Mouse (Mus musculus) ES-E14 (cell line): ENCODE measurements around the gene Mocs3. TPM values are rescaled to one million over a fixed set of nuclear protein-coding genes. Genes with fewer than 3 reads are reported as not detected.

Experiments used
- DNase-seq: peaks from one replicate; pipeline ENCODE4 v3.0.0-alpha.2; 2013; ENCODE audit warnings: low read depth, low spot score
- H3K27ac ChIP-seq: 2 replicates; pipeline ENCODE4 v1.5.1; 2012; ENCODE audit warnings: low read depth, mild to moderate bottlenecking, low read length, moderate library complexity, mixed read lengths; ENCODE audit not compliant: poor library complexity, insufficient read depth, severe bottlenecking
- H3K36me3 ChIP-seq: 2 replicates; pipeline ENCODE4 v1.6.1; 2012; ENCODE audit warnings: mild to moderate bottlenecking, low read length, moderate library complexity, mixed read lengths; ENCODE audit not compliant: control insufficient read depth, poor library complexity, insufficient read depth, severe bottlenecking
- H3K4me1 ChIP-seq, 2 experiments: fragments of 150-350 bp in 1 of 2; sonication (generic) in 1 of 2; 2 replicates each; pipeline ENCODE4 v1.6.1; 2012; ENCODE audit warnings: low read length in 2 of 2, mild to moderate bottlenecking in 1 of 2, mixed read lengths in 1 of 2; ENCODE audit not compliant: control insufficient read depth in 2 of 2, insufficient read depth in 2 of 2, poor library complexity in 1 of 2
- H3K4me3 ChIP-seq, 2 experiments: fragments of 150-350 bp in 1 of 2; sonication (generic) in 1 of 2; 2 replicates each; pipeline ENCODE4 v1.5.1; 2012; ENCODE audit warnings: low read length in 2 of 2, low read depth in 1 of 2, mild to moderate bottlenecking in 1 of 2, mixed read lengths in 1 of 2; ENCODE audit not compliant: insufficient read depth in 1 of 2, poor library complexity in 1 of 2, severe bottlenecking in 1 of 2
- H3K9ac ChIP-seq: 2 replicates; pipeline ENCODE4 v1.6.1; 2012; ENCODE audit warnings: low read depth, mild to moderate bottlenecking, low read length, mixed read lengths; ENCODE audit not compliant: poor library complexity, insufficient read depth, severe bottlenecking
- H3K9me3 ChIP-seq: fragments of 150-350 bp; sonication (generic); 2 replicates; pipeline ENCODE4 v1.6.1; 2012; ENCODE audit warnings: low read depth, mild to moderate bottlenecking, low read length; ENCODE audit not compliant: control insufficient read depth, insufficient read depth
- CHD2 ChIP-seq: IDR thresholded peaks from 2 replicates; pipeline ENCODE4 v1.6.1; 2014; ENCODE audit warnings: mild to moderate bottlenecking, low read depth, low read length, inconsistent platforms
- HCFC1 ChIP-seq: IDR thresholded peaks from 2 replicates; pipeline ENCODE4 v1.6.1; 2012; ENCODE audit warnings: low read length, inconsistent platforms, borderline replicate concordance; ENCODE audit not compliant: insufficient read depth
- MAFK ChIP-seq: IDR thresholded peaks from 2 replicates; pipeline ENCODE4 v1.6.1; 2014; ENCODE audit warnings: mild to moderate bottlenecking, low read depth, low read length, inconsistent platforms; ENCODE audit not compliant: insufficient read depth
- ZC3H11A ChIP-seq: IDR thresholded peaks from 2 replicates; pipeline ENCODE4 v1.6.1; 2012; ENCODE audit warnings: low read depth, mild to moderate bottlenecking, inconsistent platforms, low read length, borderline replicate concordance
- ZNF384 ChIP-seq: IDR thresholded peaks from 2 replicates; pipeline ENCODE4 v1.6.1; 2012; ENCODE audit warnings: low read depth, low read length, inconsistent platforms
- in situ Hi-C, 2 experiments: fragments of 600-800 bp; cut with MboI; formaldehyde crosslinking; loops; one replicate each; pipeline ENCODE4 v1.15.1; 2025; ENCODE audit warnings: low sequenced_read_pairs in 2 of 2, inconsistent platforms in 1 of 2; ENCODE audit not compliant: unreplicated experiment in 2 of 2
- total RNA-seq: library from RNA; depleted of rRNA; stranded (reverse); fragments of 300-350 nt; gene quantifications from 2 replicates; pipeline ENCODE4 v1.2.3, GENCODE M21; 2012

The Mocs3 gene
- total RNA-seq, 1 experiment, result 10.7 TPM

DNA sequence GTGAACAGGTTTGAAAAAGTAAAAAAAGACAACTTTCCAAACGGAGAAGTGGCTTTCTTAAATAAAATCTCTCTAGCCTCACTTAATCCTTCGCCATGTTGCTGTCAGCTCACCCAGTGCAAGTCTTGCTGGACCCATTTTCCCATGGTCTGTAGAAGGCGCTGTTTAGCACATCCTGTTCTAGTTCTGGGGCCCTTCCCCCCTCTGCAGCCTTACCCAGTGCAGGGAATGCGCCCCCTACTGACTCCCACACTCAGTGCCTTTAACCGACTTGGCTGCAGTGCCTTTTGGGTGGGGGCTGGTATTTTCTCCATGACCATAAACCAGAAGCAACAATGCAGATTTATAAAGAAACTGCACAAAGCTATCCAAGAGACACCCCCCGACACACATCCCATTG lies 25.2 kb upstream of the Mocs3 start:
- peak; percentile 96 for DNase-seq
- Histone ChIP-seq H3K4me1 (peaks cover 2 to 8% of the 10 kb centered on the region in 2 experiments; a peak in 3 of 4 replicates), H3K27ac (no peak overlapping the region; the same call in 1 of the 2 replicates), H3K4me3 (peak overlapping the region; percentile 89 to 100), H3K9me3 (no peaks in the 10 kb centered on the region), H3K36me3 (peaks cover 10% of the 10 kb centered on the region), H3K9ac (peak overlapping the region; percentile 99; the same call in 1 of the 2 replicates)
- TF ChIP-seq CHD2, result peak; percentile 79
- TF ChIP-seq HCFC1, result 0 out of 2 replicates have a peak, but pooled peaks have one; percentile 33
- TF ChIP-seq ZC3H11A, result 0 out of 2 replicates have a peak, but pooled peaks have one; percentile 12
- TF ChIP-seq ZNF384, result no peak
- no peak for TF ChIP-seq MAFK
- in situ Hi-C loops, result loop anchor here in 1 of 2 experiments (10.0 kb wide), 1 partner anchor 80 kb away; no protein-coding TSS in a partner anchor

DNA sequence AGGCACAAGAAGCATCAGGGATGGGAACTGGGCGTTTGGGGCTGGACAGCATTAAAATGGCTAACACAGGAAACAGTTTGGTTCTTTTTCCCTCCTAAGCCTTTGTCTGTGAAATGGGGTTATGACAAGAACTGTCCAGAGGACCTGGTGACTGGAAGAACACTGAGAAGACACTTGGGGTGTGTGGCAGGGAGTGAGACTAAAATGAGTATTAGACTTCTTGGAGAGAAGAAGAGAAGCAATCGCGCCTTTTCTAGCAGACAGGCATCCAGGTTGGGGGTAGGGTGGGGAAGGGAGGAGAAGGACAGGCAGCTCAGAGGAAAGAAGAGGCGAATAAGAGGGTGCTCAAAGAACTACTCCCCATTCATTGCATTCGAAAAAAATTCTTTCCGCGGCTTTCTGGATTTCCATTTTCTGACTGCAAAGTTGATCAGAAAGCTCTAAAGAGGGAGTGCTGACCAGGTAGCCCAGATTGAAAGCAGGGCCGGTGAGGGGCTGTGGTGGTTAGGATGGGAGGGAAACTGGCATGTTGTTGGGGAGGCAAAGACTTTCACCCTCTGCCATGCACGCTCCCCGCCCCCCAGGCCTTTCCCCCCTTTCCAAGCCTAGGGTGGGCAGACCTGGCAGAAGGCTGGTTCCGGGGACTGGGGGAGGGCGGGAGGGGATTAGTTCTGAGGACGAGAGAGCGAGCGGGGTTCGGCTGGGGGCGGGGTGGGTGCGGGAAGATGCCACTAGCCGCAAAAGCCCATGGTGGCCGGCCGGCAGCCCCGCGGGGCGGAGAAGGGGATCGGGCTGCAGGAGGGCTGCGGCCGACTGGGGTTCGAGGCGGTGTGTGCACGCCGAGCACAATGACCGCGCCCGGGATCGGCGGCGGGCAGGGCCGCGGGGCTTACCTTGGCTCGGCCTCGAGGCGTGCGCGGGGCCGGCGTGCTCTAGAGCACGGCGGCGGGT lies 24.5 kb upstream of the Mocs3 start:
- Histone ChIP-seq H3K36me3 (peaks cover 13% of the 10 kb centered on the region), H3K27ac (peak overlapping the region; percentile 98), H3K4me1 (peaks cover 2 to 8% of the 10 kb centered on the region in 2 experiments; a peak in 3 of 4 replicates), H3K4me3 (peak overlapping the region; percentile 89 to 100), H3K9ac (peak overlapping the region; percentile 99), H3K9me3 (no peaks in the 10 kb centered on the region)
- DNase-seq, result no peak
- in situ Hi-C loops, result loop anchor here in 1 of 2 experiments (10.0 kb wide), 1 partner anchor 81 kb away; no protein-coding TSS in a partner anchor
- no peak for TF ChIP-seq MAFK
- TF ChIP-seq HCFC1, result 0 out of 2 replicates have a peak, but pooled peaks have one; percentile 11

DNA sequence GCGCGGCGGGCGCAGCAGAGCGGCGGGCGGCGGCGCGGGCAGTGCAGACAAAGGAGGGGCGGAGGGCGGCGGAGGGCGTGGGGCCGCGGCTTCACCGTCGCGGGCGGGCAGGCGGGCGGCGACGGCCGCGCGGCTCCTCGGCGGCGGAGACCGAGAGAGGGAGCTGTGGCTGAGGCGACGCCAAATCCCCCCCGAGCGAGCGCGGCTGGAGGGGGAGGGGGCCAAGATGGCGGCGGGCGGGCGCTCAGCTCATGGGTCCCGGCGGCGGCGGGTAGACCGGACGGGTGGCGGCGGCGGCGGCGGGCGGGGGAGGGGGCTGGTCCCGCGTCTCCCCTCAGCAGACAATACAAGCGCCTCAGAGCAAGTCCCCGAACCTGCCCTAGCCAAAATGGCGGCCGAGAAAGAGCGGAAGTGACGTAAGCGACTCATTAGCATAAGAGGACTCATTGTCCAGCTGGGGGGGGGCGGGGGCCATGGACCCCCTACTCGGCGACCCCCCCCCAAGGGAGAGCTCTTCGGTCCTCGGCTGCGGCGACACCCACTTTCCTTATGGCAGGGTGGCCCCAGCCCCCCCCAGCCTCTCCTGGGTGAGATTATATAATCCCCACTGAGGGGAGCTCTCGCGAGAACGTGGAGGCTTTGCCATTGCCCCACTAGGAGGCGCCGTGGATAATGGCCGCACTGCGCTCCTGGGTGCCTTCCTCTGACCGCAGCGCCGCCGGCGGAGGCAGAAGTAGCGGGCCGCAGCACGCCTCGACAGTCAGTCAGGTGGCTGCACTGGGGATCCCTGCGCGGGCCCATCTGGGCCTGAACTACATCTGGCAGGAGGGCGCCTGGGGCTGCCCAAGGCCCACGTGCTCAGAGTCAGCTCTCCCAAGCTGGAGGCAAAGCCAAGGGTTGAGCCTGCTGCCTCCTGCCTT lies 23.4 kb upstream of the Mocs3 start, which contains the start of gene Adnp:
Gene Adnp, minus strand, starts transcription at position 388 of the 920 bp plus-strand sequence.
- TF ChIP-seq ZNF384 (0 out of 2 replicates have a peak, but pooled peaks have one; percentile 28), ZC3H11A (no peak), CHD2 (peak; percentile 98), MAFK (no peak), HCFC1 (peak; percentile 82)
- peak within 1 kb of the TSS; percentile 89 to 100 for H3K4me3 ChIP-seq
- in situ Hi-C loops, result loop anchor here in 1 of 2 experiments (10.0 kb wide), 1 partner anchor 82 kb away; no protein-coding TSS in a partner anchor
- H3K9ac ChIP-seq, result peak within 1 kb of the TSS; percentile 99
- peak within 1 kb of the TSS; percentile 98 for H3K27ac ChIP-seq
- peaks cover 14% of the 10 kb centered on the region for H3K36me3 ChIP-seq
- DNase-seq, result peak; percentile 96
- H3K4me1 ChIP-seq, result peaks cover 2 to 8% of the 10 kb centered on the region in 2 experiments; a peak in 3 of 4 replicates
- H3K9me3 ChIP-seq, result no peaks in the 10 kb centered on the region

- Histone ChIP-seq H3K36me3 (peaks cover 21% of the 10 kb centered on the region), H3K4me3 (no peak overlapping the region), H3K4me1 (peaks cover 2 to 8% of the 10 kb centered on the region in 2 experiments; a peak in 3 of 4 replicates), H3K9me3 (no peaks in the 10 kb centered on the region), H3K9ac (peak overlapping the region; percentile 48; the same call in 1 of the 2 replicates), H3K27ac (no peak overlapping the region; the same call in 1 of the 2 replicates)
- no peak for DNase-seq
- in situ Hi-C loops, result loop anchor here in 1 of 2 experiments (10.0 kb wide), 1 partner anchor 83 kb away; no protein-coding TSS in a partner anchor
- no peak for TF ChIP-seq ZC3H11A
- no peak for TF ChIP-seq ZNF384
- no peak for TF ChIP-seq MAFK
Observed at GRCm38 (mm10) chr2:168207883-168208282, 22.5 kb upstream of the Mocs3 start.
